Mouse (Mus musculus): ENCODE data around the gene Ticam1. TPM values are rescaled to one million over a fixed set of nuclear protein-coding genes. Genes with fewer than 3 reads are reported as not detected.

Gene Ticam1
- total and polyA plus RNA-seq, 2 experiments from 2014 or later = 0.91 to 3.7 TPM

GRCm38 (mm10) chr17:56229943-56230342, 46.6 kb downstream of the Ticam1 start:
- Histone ChIP-seq H3K4me2 (ENCODE audit: low read depth, low read length, poor library complexity, severe bottlenecking) (no peak overlapping the region), H3K9ac (replicated peaks; ENCODE audit: low read length, poor library complexity, severe bottlenecking) (no peak overlapping the region), H3K27me3 (ENCODE audit: insufficient read depth, low read length) (no peaks in the 10 kb centered on the region; the same call in 1 of the 2 replicates), H3K4me1 (ENCODE audit: insufficient read depth, low read length) (peaks cover 6% of the 10 kb centered on the region; the same call in 1 of the 2 replicates), H3K9me3 (ENCODE audit: low read length) (no peaks in the 10 kb centered on the region), H3K27ac (ENCODE audit: low read depth, low read length) (no peak overlapping the region), H3K36me3 (ENCODE audit: insufficient read depth, low read length) (no peaks in the 10 kb centered on the region), H3K4me3 (ENCODE audit: low read depth, low read length) (no peak overlapping the region)
- no peak for DNase-seq (ENCODE audit: low spot score)
- 48% methylated on average over 10 of the region's 10 CpGs for WGBS
- no peak for TF ChIP-seq CTCF (IDR thresholded peaks at IDR 0.05)
- no peak for ATAC-seq (ENCODE audit: low FRiP score)

- no peak for TF ChIP-seq CTCF (IDR thresholded peaks at IDR 0.05)
Observed at GRCm38 (mm10) chr17:56226566-56226965, 50.0 kb downstream of the Ticam1 start.

DNA sequence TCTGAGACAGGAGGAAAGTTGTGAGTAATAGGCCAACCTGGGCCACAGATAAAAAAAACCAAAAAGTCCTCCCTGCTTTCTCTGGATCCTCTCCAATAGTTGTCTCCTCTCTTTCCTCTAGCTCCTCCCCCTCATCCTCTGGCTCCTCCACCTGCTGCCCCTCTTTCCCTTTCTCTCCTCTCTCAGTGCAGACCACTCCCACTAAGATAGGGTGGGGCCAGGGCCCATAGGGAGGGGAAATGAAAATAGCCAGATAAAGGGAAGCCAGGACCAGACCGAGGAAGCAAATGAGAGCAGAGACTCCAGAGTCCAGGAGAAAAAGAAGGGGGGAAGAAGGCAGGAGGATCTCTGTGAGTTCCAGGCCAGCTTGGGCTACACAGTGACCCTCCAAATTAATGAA, 51.7 kb downstream of the Ticam1 start:
- Histone ChIP-seq H3K4me2 (ENCODE audit: low read depth, low read length, poor library complexity, severe bottlenecking) (no peak overlapping the region), H3K27me3 (ENCODE audit: insufficient read depth, low read length) (no peaks in the 10 kb centered on the region), H3K36me3 (ENCODE audit: insufficient read depth, low read length) (no peaks in the 10 kb centered on the region), H3K9me3 (ENCODE audit: low read length) (no peaks in the 10 kb centered on the region), H3K27ac (ENCODE audit: low read depth, low read length) (no peak overlapping the region), H3K9ac (replicated peaks; ENCODE audit: low read length, poor library complexity, severe bottlenecking) (no peak overlapping the region), H3K4me3 (ENCODE audit: low read depth, low read length) (no peak overlapping the region), H3K4me1 (ENCODE audit: insufficient read depth, low read length) (no peaks in the 10 kb centered on the region)
- no peak for DNase-seq (ENCODE audit: low spot score)
- 64% methylated on average over 1 of the region's 1 CpGs for WGBS
- TF ChIP-seq CTCF (IDR thresholded peaks at IDR 0.05) = no peak
- no peak for ATAC-seq (ENCODE audit: low FRiP score)

More at GRCm38 (mm10) chr17:56226566-56226965, 50.0 kb downstream of the Ticam1 start:
- Histone ChIP-seq H3K9ac (replicated peaks; ENCODE audit: low read length, poor library complexity, severe bottlenecking) (no peak overlapping the region), H3K4me1 (ENCODE audit: insufficient read depth, low read length) (no peaks in the 10 kb centered on the region), H3K36me3 (ENCODE audit: insufficient read depth, low read length) (no peaks in the 10 kb centered on the region), H3K27me3 (ENCODE audit: insufficient read depth, low read length) (no peaks in the 10 kb centered on the region), H3K9me3 (ENCODE audit: low read length) (no peaks in the 10 kb centered on the region), H3K4me2 (ENCODE audit: low read depth, low read length, poor library complexity, severe bottlenecking) (no peak overlapping the region), H3K27ac (ENCODE audit: low read depth, low read length) (no peak overlapping the region), H3K4me3 (ENCODE audit: low read depth, low read length) (no peak overlapping the region)
- ATAC-seq (ENCODE audit: low FRiP score) (no peak), DNase-seq (ENCODE audit: low spot score) (no peak)
- 75% methylated on average over 3 of the region's 3 CpGs for WGBS

- no peaks in the 10 kb centered on the region for H3K36me3 ChIP-seq (ENCODE audit: insufficient read depth, low read length)
- DNase-seq (ENCODE audit: low spot score) = no peak
- H3K27me3 ChIP-seq (ENCODE audit: insufficient read depth, low read length) = no peaks in the 10 kb centered on the region
- no peaks in the 10 kb centered on the region for H3K9me3 ChIP-seq (ENCODE audit: low read length)
- H3K9ac ChIP-seq (replicated peaks; ENCODE audit: low read length, poor library complexity, severe bottlenecking) = no peak overlapping the region
- no peak overlapping the region for H3K27ac ChIP-seq (ENCODE audit: low read depth, low read length)
- no peak overlapping the region for H3K4me3 ChIP-seq (ENCODE audit: low read depth, low read length)
- WGBS = 80% methylated on average over 3 of the region's 3 CpGs
- no peak overlapping the region for H3K4me2 ChIP-seq (ENCODE audit: low read depth, low read length, poor library complexity, severe bottlenecking)
- peaks cover 14% of the 10 kb centered on the region for H3K4me1 ChIP-seq (ENCODE audit: insufficient read depth, low read length)
- TF ChIP-seq CTCF (IDR thresholded peaks at IDR 0.05) = no peak
- no peak for ATAC-seq (ENCODE audit: low FRiP score)
Observed at GRCm38 (mm10) chr17:56219805-56220204, 56.8 kb downstream of the Ticam1 start.

MicroRNAs within 50 kb of the gene (microRNA counts, 519-probe panel; counts per million panel counts)
- microRNA mmu-miR-7b = 528 counts per million, percentile 58 among the panel's probes with 10 or more counts

Small RNAs within 50 kb of the gene (microRNA-seq; reads per million reads assigned to microRNA genes)
- gene Mir7b (ENCODE audit: borderline number of aligned reads) = 6,683 reads per million, percentile 91 among the genes with 10 or more reads in this experiment

Other genes with a start within 250 kb of the Ticam1 start
- 64.1 and 71.4 TPM in 2 replicates for gene Sh3gl1, start 240.2 kb downstream of the Ticam1 start, total RNA-seq (2014; rRNA removed)
- 83.2 and 84.8 TPM in 2 replicates for gene Sh3gl1, start 240.2 kb downstream of the Ticam1 start, polyA plus RNA-seq (2015; fragmentation: Nextera tagmentation; extraction: Ambion mirVana)
- gene Chaf1a, start 236.3 kb downstream of the Ticam1 start, total RNA-seq (2014; rRNA removed) = 2.7 and 3.1 TPM in 2 replicates
- 2.4 and 2.8 TPM in 2 replicates for gene Chaf1a, start 236.3 kb downstream of the Ticam1 start, polyA plus RNA-seq (2015; fragmentation: Nextera tagmentation; extraction: Ambion mirVana)
- 76.9 and 123 TPM in 2 replicates for gene Ubxn6, start 201.8 kb downstream of the Ticam1 start, total RNA-seq (2014; rRNA removed)
- gene Ubxn6, start 201.8 kb downstream of the Ticam1 start, polyA plus RNA-seq (2015; fragmentation: Nextera tagmentation; extraction: Ambion mirVana) = 84.8 and 89.9 TPM in 2 replicates
- gene Hdgfl2, start 197.2 kb downstream of the Ticam1 start, total RNA-seq (2014; rRNA removed) = 59.6 and 72.1 TPM in 2 replicates
- 120 and 123 TPM in 2 replicates for gene Hdgfl2, start 197.2 kb downstream of the Ticam1 start, polyA plus RNA-seq (2015; fragmentation: Nextera tagmentation; extraction: Ambion mirVana)
- 0.42 and 0.55 TPM in 2 replicates for gene Plin4, start 167.0 kb downstream of the Ticam1 start, total RNA-seq (2014; rRNA removed)
- gene Plin4, start 167.0 kb downstream of the Ticam1 start, polyA plus RNA-seq (2015; fragmentation: Nextera tagmentation; extraction: Ambion mirVana) = 0.04 and 0.05 TPM in 2 replicates
- 4.3 and 4.5 TPM in 2 replicates for gene Plin5, start 159.2 kb downstream of the Ticam1 start, total RNA-seq (2014; rRNA removed)
- 4.8 and 5.9 TPM in 2 replicates for gene Plin5, start 159.2 kb downstream of the Ticam1 start, polyA plus RNA-seq (2015; fragmentation: Nextera tagmentation; extraction: Ambion mirVana)
- 0.47 and 0.49 TPM in 2 replicates for gene Lrg1, start 154.8 kb downstream of the Ticam1 start, total RNA-seq (2014; rRNA removed)
- gene Lrg1, start 154.8 kb downstream of the Ticam1 start, polyA plus RNA-seq (2015; fragmentation: Nextera tagmentation; extraction: Ambion mirVana) = 0.43 and 0.66 TPM in 2 replicates
- 90.5 and 106 TPM in 2 replicates for gene Sema6b, start 136.4 kb downstream of the Ticam1 start, total RNA-seq (2014; rRNA removed)
- 15.6 and 17.4 TPM in 2 replicates for gene Sema6b, start 136.4 kb downstream of the Ticam1 start, polyA plus RNA-seq (2015; fragmentation: Nextera tagmentation; extraction: Ambion mirVana)
- 15.1 and 17.9 TPM in 2 replicates for gene Tnfaip8l1, start 114.3 kb downstream of the Ticam1 start, total RNA-seq (2014; rRNA removed)
- 8.4 and 9.9 TPM in 2 replicates for gene Tnfaip8l1, start 114.3 kb downstream of the Ticam1 start, polyA plus RNA-seq (2015; fragmentation: Nextera tagmentation; extraction: Ambion mirVana)
- gene Mydgf, start 92.9 kb downstream of the Ticam1 start, total RNA-seq (2014; rRNA removed) = 41.7 and 49.3 TPM in 2 replicates
- 75.8 and 82.5 TPM in 2 replicates for gene Mydgf, start 92.9 kb downstream of the Ticam1 start, polyA plus RNA-seq (2015; fragmentation: Nextera tagmentation; extraction: Ambion mirVana)
- 24.6 and 29.7 TPM in 2 replicates for gene Dpp9, start 57.9 kb downstream of the Ticam1 start, total RNA-seq (2014; rRNA removed)
- gene Dpp9, start 57.9 kb downstream of the Ticam1 start, polyA plus RNA-seq (2015; fragmentation: Nextera tagmentation; extraction: Ambion mirVana) = 19.4 and 19.7 TPM in 2 replicates
- 43.2 and 45.3 TPM in 2 replicates for gene Fem1a, start 20.0 kb downstream of the Ticam1 start, total RNA-seq (2014; rRNA removed)
- 13.8 and 14.2 TPM in 2 replicates for gene Fem1a, start 20.0 kb downstream of the Ticam1 start, polyA plus RNA-seq (2015; fragmentation: Nextera tagmentation; extraction: Ambion mirVana)
- gene Plin3, start 16.1 kb upstream of the Ticam1 start, total RNA-seq (2014; rRNA removed) = 8.1 and 12.4 TPM in 2 replicates
- gene Plin3, start 16.1 kb upstream of the Ticam1 start, polyA plus RNA-seq (2015; fragmentation: Nextera tagmentation; extraction: Ambion mirVana) = 9.6 and 12.1 TPM in 2 replicates
- gene Arrdc5, start 23.5 kb upstream of the Ticam1 start, total RNA-seq (2014; rRNA removed) = not detected in 2 replicates
- not detected in 2 replicates for gene Arrdc5, start 23.5 kb upstream of the Ticam1 start, polyA plus RNA-seq (2015; fragmentation: Nextera tagmentation; extraction: Ambion mirVana)
- 5.9 and 10.0 TPM in 2 replicates for gene Uhrf1, start 26.5 kb upstream of the Ticam1 start, total RNA-seq (2014; rRNA removed)
- 4.7 and 4.9 TPM in 2 replicates for gene Uhrf1, start 26.5 kb upstream of the Ticam1 start, polyA plus RNA-seq (2015; fragmentation: Nextera tagmentation; extraction: Ambion mirVana)
- gene Kdm4b, start 49.3 kb upstream of the Ticam1 start, total RNA-seq (2014; rRNA removed) = 123 and 140 TPM in 2 replicates
- gene Kdm4b, start 49.3 kb upstream of the Ticam1 start, polyA plus RNA-seq (2015; fragmentation: Nextera tagmentation; extraction: Ambion mirVana) = 45.6 and 48.0 TPM in 2 replicates
- 716 and 795 TPM in 2 replicates for gene Ptprs, start 199.7 kb upstream of the Ticam1 start, total RNA-seq (2014; rRNA removed)
- gene Ptprs, start 199.7 kb upstream of the Ticam1 start, polyA plus RNA-seq (2015; fragmentation: Nextera tagmentation; extraction: Ambion mirVana) = 208 and 225 TPM in 2 replicates
- not detected in 2 replicates for gene Znrf4, start 235.6 kb upstream of the Ticam1 start, total RNA-seq (2014; rRNA removed)
- not detected in 2 replicates for gene Znrf4, start 235.6 kb upstream of the Ticam1 start, polyA plus RNA-seq (2015; fragmentation: Nextera tagmentation; extraction: Ambion mirVana)